Mouse (Mus musculus): Measurements from ENCODE around the gene Adgrl3.

- TF ChIP-seq CTCF (IDR thresholded peaks at IDR 0.05; ENCODE audit: low read depth, low read length) (no peak), POLR2A (IDR thresholded peaks at IDR 0.05; ENCODE audit: insufficient read depth, low read length) (no peak)
Observed at GRCm38 (mm10) chr5:81077031-81077430, 57.1 kb downstream of the Adgrl3 start.
